Mouse (Mus musculus) inflammation-experienced regulatory T-cells, adult 16 weeks (primary cell): Measurements from ENCODE around the gene Six4. TPM values are rescaled to one million over a fixed set of nuclear protein-coding genes. Genes with fewer than 3 reads are reported as not detected.

Source experiments
- polyA plus RNA-seq: library from polyadenylated mRNA; unstranded; fragments of 100-300 nt; shearing (Covaris generic); gene quantifications from one replicate; pipeline ENCODE4 v1.2.1, GENCODE M21; 2017

The Six4 gene
- 0.06 TPM for polyA plus RNA-seq

GRCm38 (mm10) chr12:73113196-73113595, at the start of gene Six4:
Six4 (minus strand) TSS chr12:73113456.

GRCm38 (mm10) chr12:73123093-73124041, 10.1 kb upstream of the Six4 start, which contains the start of gene Mnat1:
Mnat1 (plus strand) TSS chr12:73123717.

GRCm38 (mm10) chr12:73053668-73054241, 59.5 kb downstream of the Six4 start, which contains the start of gene Six1:
Six1 (minus strand) TSS chr12:73053887.

Other genes starting within 250 kb of the Six4 start
- not detected for gene Six6, start 173.6 kb downstream of the Six4 start, polyA plus RNA-seq
- gene 4930447C04Rik, start 172.7 kb downstream of the Six4 start, polyA plus RNA-seq = not detected
- not detected for gene Six1, start 59.6 kb downstream of the Six4 start, polyA plus RNA-seq
- 32.1 TPM for gene Mnat1, start 10.3 kb upstream of the Six4 start, polyA plus RNA-seq
- 22.6 TPM for gene Trmt5, start 173.3 kb upstream of the Six4 start, polyA plus RNA-seq
- 6.5 TPM for gene Slc38a6, start 173.3 kb upstream of the Six4 start, polyA plus RNA-seq